In the genomic region with DNA sequence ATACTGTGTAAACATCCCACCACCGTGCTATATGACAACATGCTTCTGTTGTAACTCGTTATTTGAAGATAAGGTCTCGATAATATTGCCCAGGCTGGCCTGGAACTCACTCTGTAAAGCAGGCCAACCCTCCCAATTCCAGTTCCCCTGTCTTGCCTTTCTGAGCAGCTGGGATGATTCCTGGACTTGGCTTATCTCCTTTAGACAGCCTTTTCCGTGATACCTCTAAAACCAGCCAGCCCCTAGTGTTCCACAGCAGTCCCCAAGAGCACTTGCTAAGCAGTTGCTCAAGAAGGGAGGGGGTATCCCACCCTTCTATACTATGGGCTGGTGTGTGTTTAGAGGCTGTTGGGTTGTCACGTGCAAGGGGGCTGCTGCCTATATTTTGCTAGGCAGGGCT, we compare ENCODE assay signal across 18 mouse cellular contexts.
DNase-seq lines count a peak whose midpoint lies in the region; ATAC-seq lines count a peak whose summit lies in the region.
"Had no signal": no experiment of that assay in that cellular context is flagged by ENCODE, and none has a peak within 500 bp of the region (broad histone marks: within the 10 kb centered on the region; RNA-seq: fewer than 3 reads in every experiment).

No protein-coding gene starts in this region.

- peaks cover 16% of the 10 kb centered on the region; the same call in 1 of the 2 replicates for H3K36me3 ChIP-seq in forebrain, embryonic 15.5 days
- peaks cover under 1% of the 10 kb centered on the region; the same call in 1 of the 2 replicates for H3K36me3 ChIP-seq in forebrain, embryonic 16.5 days (ENCODE audit: control insufficient read depth, insufficient read depth)
- peaks cover 6% of the 10 kb centered on the region for H3K36me3 ChIP-seq in hindbrain, embryonic 15.5 days
- peaks cover 75% of the 10 kb centered on the region for H3K36me3 ChIP-seq in hindbrain, embryonic 10.5 days
- peaks cover 43% of the 10 kb centered on the region for H3K36me3 ChIP-seq in heart, embryonic 12.5 days

- no peaks in the 10 kb centered on the region for H3K27me3 ChIP-seq in forebrain, embryonic 15.5 days
- no peaks in the 10 kb centered on the region for H3K27me3 ChIP-seq in forebrain, embryonic 16.5 days (replicated peaks; ENCODE audit: control insufficient read depth, insufficient read depth, low read length)
- H3K27me3 ChIP-seq in hindbrain, embryonic 15.5 days = no peaks in the 10 kb centered on the region
- H3K27me3 ChIP-seq in hindbrain, embryonic 10.5 days (ENCODE audit: insufficient read depth, poor library complexity, severe bottlenecking) = no peaks in the 10 kb centered on the region
- no peaks in the 10 kb centered on the region for H3K27me3 ChIP-seq in heart, embryonic 12.5 days (replicated peaks)
- H3K27me3 ChIP-seq: limb, embryonic 15.5 days; neural tube, embryonic 12.5 days had no signal

- no peak for ATAC-seq in forebrain, embryonic 15.5 days (replicated peaks)
- no peak for ATAC-seq in forebrain, embryonic 16.5 days
- ATAC-seq in hindbrain, embryonic 15.5 days (ENCODE audit: low FRiP score, low read depth) = no peak
- no peak for ATAC-seq in heart, embryonic 12.5 days (ENCODE audit: insufficient number of reproducible peaks, low FRiP score)
- 0 out of 2 replicates have a peak, but pooled peaks have one; percentile 14 for ATAC-seq in megakaryocyte progenitor cell, adult 5-6 weeks (replicated peaks; ENCODE audit: poor library complexity)
- ATAC-seq: liver, postnatal 0 days had no signal

- peaks cover 21% of the 10 kb centered on the region for H3K4me1 ChIP-seq in forebrain, embryonic 15.5 days
- H3K4me1 ChIP-seq in forebrain, embryonic 16.5 days (replicated peaks; ENCODE audit: control insufficient read depth, insufficient read depth, low read length) = peaks cover 14% of the 10 kb centered on the region
- H3K4me1 ChIP-seq in hindbrain, embryonic 15.5 days (replicated peaks) = peaks cover 19% of the 10 kb centered on the region
- 0 out of 2 replicates have a peak, but pooled peaks cover 3% of the 10 kb centered on the region for H3K4me1 ChIP-seq in hindbrain, embryonic 10.5 days (replicated peaks)
- peaks cover 33% of the 10 kb centered on the region for H3K4me1 ChIP-seq in heart, embryonic 12.5 days (replicated peaks)
- H3K4me1 ChIP-seq: neural tube, embryonic 12.5 days had no signal

- peak overlapping the region; percentile 39; the same call in 1 of the 2 replicates for H3K27ac ChIP-seq in forebrain, embryonic 15.5 days (replicated peaks)
- H3K27ac ChIP-seq in forebrain, embryonic 16.5 days (ENCODE audit: low read length) = no peak overlapping the region; the same call in 1 of the 2 replicates
- peak overlapping the region; percentile 9 for H3K27ac ChIP-seq in hindbrain, embryonic 15.5 days (replicated peaks)
- no peak overlapping the region for H3K27ac ChIP-seq in hindbrain, embryonic 10.5 days
- H3K27ac ChIP-seq in heart, embryonic 12.5 days (ENCODE audit: poor library complexity, severe bottlenecking) = peak overlapping the region; percentile 76; the same call in 1 of the 2 replicates
- H3K27ac ChIP-seq: limb, embryonic 15.5 days; neural tube, embryonic 12.5 days had no signal

- H3K4me2 ChIP-seq in forebrain, embryonic 15.5 days (replicated peaks) = no peak overlapping the region
- no peak overlapping the region for H3K4me2 ChIP-seq in forebrain, embryonic 16.5 days (ENCODE audit: low read length)
- no peak overlapping the region for H3K4me2 ChIP-seq in hindbrain, embryonic 15.5 days
- no peak overlapping the region for H3K4me2 ChIP-seq in heart, embryonic 12.5 days
- H3K4me2 ChIP-seq: limb, embryonic 15.5 days; neural tube, embryonic 12.5 days had no signal

- 69% methylated on average over 5 of the region's 5 CpGs for WGBS in forebrain, embryonic 15.5 days
- WGBS in forebrain, embryonic 16.5 days = 70% methylated on average over 5 of the region's 5 CpGs
- 78% methylated on average over 5 of the region's 5 CpGs for WGBS in hindbrain, embryonic 15.5 days
- 86% methylated on average over 5 of the region's 5 CpGs for WGBS in hindbrain, embryonic 10.5 days
- 23% methylated on average over 5 of the region's 5 CpGs for WGBS in heart, embryonic 12.5 days

- no peak overlapping the region for H3K9ac ChIP-seq in forebrain, embryonic 15.5 days (replicated peaks)
- H3K9ac ChIP-seq in forebrain, embryonic 16.5 days (replicated peaks; ENCODE audit: low read depth, low read length) = no peak overlapping the region
- H3K9ac ChIP-seq in hindbrain, embryonic 15.5 days = no peak overlapping the region
- H3K9ac ChIP-seq in heart, embryonic 12.5 days = no peak overlapping the region
- H3K9ac ChIP-seq: limb, embryonic 15.5 days; liver, postnatal 0 days; neural tube, embryonic 12.5 days had no signal

- H3K4me3 ChIP-seq in forebrain, embryonic 15.5 days = no peak overlapping the region
- no peak overlapping the region for H3K4me3 ChIP-seq in forebrain, embryonic 16.5 days (replicated peaks; ENCODE audit: low read length)
- no peak overlapping the region for H3K4me3 ChIP-seq in hindbrain, embryonic 15.5 days
- H3K4me3 ChIP-seq in hindbrain, embryonic 10.5 days = no peak overlapping the region
- H3K4me3 ChIP-seq in heart, embryonic 12.5 days = no peak overlapping the region
- H3K4me3 ChIP-seq: erythroblast, embryonic 14.5 days; limb, embryonic 15.5 days; neural tube, embryonic 12.5 days had no signal

- no peak for DNase-seq in hindbrain, embryonic 10.5 days (ENCODE audit: low spot score)
- DNase-seq in spleen, postnatal 36 days (ENCODE audit: low spot score in 2 of 2) = no peak
- DNase-seq in ovary, postnatal 10 days (ENCODE audit: low spot score) = no peak
- DNase-seq: adrenal gland, postnatal 36 days; kidney, adult 11 months; kidney, postnatal 10 days; liver, postnatal 0 days; midbrain, embryonic 14.5 days; retina, postnatal 1 day; thymus, postnatal 14 days had no signal

- no peaks in the 10 kb centered on the region for H3K9me3 ChIP-seq in forebrain, embryonic 15.5 days
- H3K9me3 ChIP-seq in forebrain, embryonic 16.5 days (ENCODE audit: control insufficient read depth, low read length) = no peaks in the 10 kb centered on the region
- no peaks in the 10 kb centered on the region for H3K9me3 ChIP-seq in hindbrain, embryonic 15.5 days
- H3K9me3 ChIP-seq in hindbrain, embryonic 10.5 days = no peaks in the 10 kb centered on the region
- no peaks in the 10 kb centered on the region for H3K9me3 ChIP-seq in heart, embryonic 12.5 days (replicated peaks)
- H3K9me3 ChIP-seq: limb, embryonic 15.5 days; neural tube, embryonic 12.5 days had no signal

Comparison
In these comparisons a context has a peak if more than half of its experiments do, and no peak if none do; other contexts are left out.
1. H3K27ac ChIP-seq: peak in forebrain, embryonic 15.5 days (single experiment), hindbrain, embryonic 15.5 days (single experiment) and heart, embryonic 12.5 days (single experiment); none in forebrain, embryonic 16.5 days (single experiment) and hindbrain, embryonic 10.5 days (single experiment).